Mouse (Mus musculus): ENCODE data around the gene Ucp3.
A peak's percentile ranks its signal among the peaks of the same experiment; 100 is the strongest.

The Ucp3 gene

GRCm38 (mm10) chr7:100500276-100500977 is 27.6 kb downstream of the Ucp3 start:
- no peak for DNase-seq (ENCODE audit: low spot score)

- no peak for DNase-seq (ENCODE audit: low spot score)
These were observed 28.4 kb downstream of the Ucp3 start for GRCm38 (mm10) chr7:100501027-100501843.

- no peak for DNase-seq (ENCODE audit: low spot score)
These were observed 29.1 kb downstream of the Ucp3 start for GRCm38 (mm10) chr7:100501844-100502373.

GRCm38 (mm10) chr7:100502374-100502922 is 29.7 kb downstream of the Ucp3 start:
- no peak for DNase-seq (ENCODE audit: low spot score)

- no peak for DNase-seq (ENCODE audit: low spot score)
These were observed 30.3 kb downstream of the Ucp3 start for GRCm38 (mm10) chr7:100503076-100503475.

- DNase-seq (ENCODE audit: low spot score) = no peak
These were observed 32.1 kb downstream of the Ucp3 start for GRCm38 (mm10) chr7:100504740-100505487.

- DNase-seq (ENCODE audit: low spot score) = no peak
These were observed 33.7 kb downstream of the Ucp3 start for GRCm38 (mm10) chr7:100506494-100506893.

GRCm38 (mm10) chr7:100508670-100509069 is 35.9 kb downstream of the Ucp3 start:
- no peak for DNase-seq (ENCODE audit: low spot score)

- no peak for DNase-seq (ENCODE audit: low spot score)
These were observed 38.8 kb downstream of the Ucp3 start for GRCm38 (mm10) chr7:100511602-100512001.

GRCm38 (mm10) chr7:100514573-100514972 is 41.8 kb downstream of the Ucp3 start, which contains the start of gene Dnajb13:
Gene Dnajb13, minus strand, starts transcription at chr7:100514960.
- no peak for DNase-seq (ENCODE audit: low spot score)

GRCm38 (mm10) chr7:100520204-100520603 is 47.4 kb downstream of the Ucp3 start:
- DNase-seq (ENCODE audit: low spot score) = no peak

- peak; percentile 73 for DNase-seq (ENCODE audit: low spot score)
These were observed 48.0 kb downstream of the Ucp3 start for GRCm38 (mm10) chr7:100520663-100521285.

- DNase-seq (ENCODE audit: low spot score) = no peak
These were observed 49.4 kb downstream of the Ucp3 start for GRCm38 (mm10) chr7:100522222-100522621.

GRCm38 (mm10) chr7:100524669-100525068 is 51.9 kb downstream of the Ucp3 start:
- no peak for DNase-seq (ENCODE audit: low spot score)

GRCm38 (mm10) chr7:100530766-100531165 is 58.0 kb downstream of the Ucp3 start:
- no peak for DNase-seq (ENCODE audit: low spot score)

GRCm38 (mm10) chr7:100533503-100533902 is 60.7 kb downstream of the Ucp3 start:
- no peak for DNase-seq (ENCODE audit: low spot score)

GRCm38 (mm10) chr7:100534216-100534615 is 61.4 kb downstream of the Ucp3 start:
- DNase-seq (ENCODE audit: low spot score) = no peak

GRCm38 (mm10) chr7:100535831-100536230 is 63.0 kb downstream of the Ucp3 start:
- no peak for DNase-seq (ENCODE audit: low spot score)
